Mouse (Mus musculus) CH12.LX (cell line): ENCODE results near the gene Gm5737.

Experiments
- CHD1 ChIP-seq: IDR thresholded peaks from 2 replicates; pipeline ENCODE4 v1.6.1; 2012; ENCODE audit warnings: low read depth, low read length, improper control_type of control experiment, inconsistent platforms
- CTCF ChIP-seq, 2 experiments: IDR thresholded peaks in 1 of 2; conservative IDR thresholded peaks in 1 of 2; 2 replicates each; pipeline ENCODE4 v1.5.1; 2011 to 2012; ENCODE audit warnings: low read depth in 2 of 2, low read length in 2 of 2, improper control_type of control experiment in 1 of 2, inconsistent platforms in 1 of 2, mild to moderate bottlenecking in 1 of 2, moderate library complexity in 1 of 2
- E2F4 ChIP-seq: IDR thresholded peaks from 2 replicates; pipeline ENCODE4 v1.6.1; 2011; ENCODE audit warnings: low read depth, low read length, improper control_type of control experiment; ENCODE audit not compliant: insufficient replicate concordance
- ELF1 ChIP-seq: IDR thresholded peaks from 2 replicates; pipeline ENCODE4 v1.6.1; 2014; ENCODE audit warnings: low read depth, mild to moderate bottlenecking, inconsistent platforms, low read length, improper control_type of control experiment
- HCFC1 ChIP-seq: IDR thresholded peaks from 2 replicates; pipeline ENCODE4 v1.6.1; 2012; ENCODE audit warnings: low read depth, mild to moderate bottlenecking, inconsistent platforms, low read length, improper control_type of control experiment
- JUND ChIP-seq: conservative IDR thresholded peaks from 2 replicates; pipeline ENCODE4 v1.6.1; 2011; ENCODE audit warnings: low read depth, low read length, improper control_type of control experiment
- TCF12 ChIP-seq: IDR thresholded peaks from 2 replicates; pipeline ENCODE4 v1.6.1; 2014; ENCODE audit warnings: low read depth, mild to moderate bottlenecking, inconsistent platforms, low read length, improper control_type of control experiment
- UBTF ChIP-seq: IDR thresholded peaks from 2 replicates; pipeline ENCODE4 v1.6.1; 2012; ENCODE audit warnings: low read depth, mild to moderate bottlenecking, inconsistent platforms, low read length, improper control_type of control experiment, moderate library complexity

- no peak for TF ChIP-seq CTCF (conservative IDR thresholded peaks at IDR 0.05 in 1 of 2, IDR thresholded peaks at IDR 0.05 in 1 of 2; ENCODE audit: low read depth in 2 of 2, low read length in 2 of 2)
- no peak for TF ChIP-seq UBTF
- TF ChIP-seq E2F4, result no peak
- no peak for TF ChIP-seq HCFC1
- TF ChIP-seq CHD1, result no peak
- TF ChIP-seq TCF12, result no peak
- TF ChIP-seq ELF1, result no peak
- no peak for TF ChIP-seq JUND
Observed at GRCm38 (mm10) chr7:120867720-120868119, 55.6 kb downstream of the Gm5737 start.
